Mouse (Mus musculus) thymus, adult 18-20 months (tissue): Measurements from ENCODE around the gene Nadsyn1.

ENCODE experiments used
- DNase-seq, 2 experiments: peaks; one replicate each; pipeline ENCODE4 v3.0.0; 2022; ENCODE audit warnings: mixed read lengths in 2 of 2

Gene Nadsyn1

GRCm38 (mm10) chr7:143822375-143823265, at the start of gene Nadsyn1, which contains the start of gene Dhcr7:
Gene Nadsyn1 (minus strand): TSS chr7:143822849.
Gene Dhcr7 (plus strand): TSS chr7:143823145.
- DNase-seq = peak; percentile 99

GRCm38 (mm10) chr7:143868874-143869273, 46.2 kb upstream of the Nadsyn1 start:
- no peak for DNase-seq

DNA sequence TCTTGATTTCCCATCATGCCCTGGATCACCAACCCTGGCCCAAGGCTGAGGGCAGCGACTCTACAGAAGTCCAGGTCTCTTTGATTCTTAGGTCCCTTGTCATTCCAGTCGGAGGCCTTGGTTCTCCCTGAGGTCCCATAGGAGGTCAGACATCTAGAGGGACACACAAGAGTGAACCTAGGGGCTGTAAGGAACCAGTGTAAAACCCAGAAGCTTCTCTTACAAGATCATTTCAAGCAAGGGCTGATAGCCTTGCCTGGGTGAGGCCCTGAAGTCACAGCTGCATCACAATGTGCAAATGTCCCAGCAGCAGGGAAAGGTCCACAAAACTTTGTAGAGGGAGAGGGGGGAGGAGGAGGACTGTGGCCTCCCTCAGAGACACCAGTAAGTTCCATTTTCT, 43.9 kb upstream of the Nadsyn1 start, which contains the start of gene Gm498:
Gm498 (plus strand) TSS at position 301 of the 400 bp plus-strand sequence.
- no peak for DNase-seq

DNA sequence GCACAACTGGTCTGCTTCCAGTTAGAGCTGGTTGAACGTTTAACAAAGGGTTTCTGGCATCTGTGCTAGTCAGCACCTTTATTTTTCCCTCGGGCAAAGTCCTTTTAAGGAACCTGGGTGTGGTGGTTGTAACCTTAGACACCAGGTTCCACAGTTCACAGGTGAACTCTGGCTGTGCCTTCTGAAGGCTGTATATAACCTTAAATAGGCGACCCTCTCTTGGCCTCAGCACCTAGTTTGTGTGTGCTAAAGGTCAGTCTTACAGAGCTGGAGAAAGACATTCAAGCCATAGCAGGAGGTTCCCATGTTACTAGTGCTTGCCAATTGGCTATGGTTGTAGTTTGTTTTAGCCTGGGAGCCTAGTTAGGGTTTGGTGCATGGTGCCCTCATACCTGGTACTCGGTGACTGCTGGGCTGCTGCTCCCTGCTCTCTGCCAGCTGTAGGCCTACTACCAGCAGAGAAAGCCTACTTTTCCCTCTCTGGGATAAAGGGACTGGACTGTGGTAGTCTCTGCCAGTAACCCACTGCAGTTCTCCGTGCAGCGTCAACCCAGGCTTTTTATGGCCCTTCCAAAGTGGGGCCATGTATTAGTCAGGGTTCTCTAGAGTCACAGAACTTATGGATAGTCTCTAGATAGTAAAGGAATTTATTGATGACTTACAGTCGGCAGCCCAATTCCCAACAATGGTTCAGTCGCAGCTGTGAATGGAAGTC, 26.3 kb upstream of the Nadsyn1 start:
- DNase-seq = no peak

DNA sequence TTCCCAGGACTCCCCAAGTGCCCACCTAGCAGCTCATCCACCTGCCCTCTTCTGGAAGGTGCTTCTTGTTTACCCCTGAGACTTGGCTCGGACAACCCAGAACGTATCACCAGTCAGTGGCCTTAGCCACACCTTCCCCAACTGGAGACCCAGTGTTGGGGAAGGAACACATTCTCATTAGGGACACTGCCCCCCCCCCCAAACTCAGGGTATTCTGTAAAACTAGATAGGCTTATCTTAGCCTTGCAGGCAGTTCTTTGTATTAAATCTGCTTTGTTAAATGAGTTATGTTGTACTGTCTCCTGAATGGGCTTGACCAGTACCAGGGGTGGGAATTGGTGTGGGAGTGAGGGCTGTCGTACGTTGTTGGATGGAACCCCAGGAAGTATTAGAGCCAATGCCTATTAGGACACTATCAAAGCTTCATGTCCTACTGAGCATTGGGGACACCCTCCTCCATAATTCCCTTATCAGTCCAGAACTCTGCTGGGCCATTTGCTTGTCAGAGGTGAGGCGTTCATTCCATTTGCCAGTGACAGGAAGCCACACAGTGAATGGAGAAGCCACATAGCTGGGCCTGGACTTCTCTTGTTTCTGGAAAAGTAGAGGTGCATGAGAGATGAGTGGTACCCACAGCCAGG, 25.6 kb upstream of the Nadsyn1 start:
- DNase-seq = no peak

DNA sequence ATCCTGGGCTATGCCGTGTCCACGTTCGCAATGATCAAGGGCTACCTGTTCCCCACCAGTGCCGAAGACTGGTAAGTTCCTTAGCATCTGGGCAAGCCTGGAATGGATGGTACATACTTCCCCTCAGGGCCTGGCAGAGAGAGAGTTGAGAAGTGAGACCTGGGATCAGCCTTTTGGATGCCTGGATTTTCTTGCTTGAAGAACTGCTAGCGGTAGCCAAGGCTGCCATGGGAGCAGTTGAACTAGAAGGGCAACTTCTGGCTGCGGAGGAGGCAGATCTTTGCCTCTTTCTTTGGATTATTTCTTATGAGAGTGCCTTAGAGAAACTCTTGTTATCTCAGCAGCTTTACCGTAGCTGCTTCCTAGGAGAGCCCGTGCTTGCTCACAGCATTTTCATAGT, 18.7 kb upstream of the Nadsyn1 start:
- DNase-seq = no peak

DNA sequence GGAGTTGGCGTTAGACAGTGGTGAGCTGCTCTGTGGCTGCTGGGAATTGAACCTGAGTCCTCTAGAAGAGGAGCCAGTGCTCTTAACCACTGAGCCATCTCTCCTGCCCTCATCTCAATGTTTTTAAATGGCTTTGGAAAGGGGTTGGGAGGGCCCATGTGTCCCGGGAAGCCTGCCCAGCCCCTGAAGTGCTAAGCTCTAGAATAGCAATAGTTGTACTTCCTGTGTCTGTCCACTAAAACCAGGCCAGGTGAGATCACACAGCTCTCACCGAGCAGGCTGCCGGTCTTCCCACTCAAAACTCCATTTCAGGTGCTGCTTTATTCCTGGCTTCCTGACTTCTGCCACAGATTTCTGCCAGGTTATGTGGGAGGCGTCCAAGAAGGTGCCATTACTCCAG, 17.5 kb upstream of the Nadsyn1 start:
- DNase-seq = no peak

DNA sequence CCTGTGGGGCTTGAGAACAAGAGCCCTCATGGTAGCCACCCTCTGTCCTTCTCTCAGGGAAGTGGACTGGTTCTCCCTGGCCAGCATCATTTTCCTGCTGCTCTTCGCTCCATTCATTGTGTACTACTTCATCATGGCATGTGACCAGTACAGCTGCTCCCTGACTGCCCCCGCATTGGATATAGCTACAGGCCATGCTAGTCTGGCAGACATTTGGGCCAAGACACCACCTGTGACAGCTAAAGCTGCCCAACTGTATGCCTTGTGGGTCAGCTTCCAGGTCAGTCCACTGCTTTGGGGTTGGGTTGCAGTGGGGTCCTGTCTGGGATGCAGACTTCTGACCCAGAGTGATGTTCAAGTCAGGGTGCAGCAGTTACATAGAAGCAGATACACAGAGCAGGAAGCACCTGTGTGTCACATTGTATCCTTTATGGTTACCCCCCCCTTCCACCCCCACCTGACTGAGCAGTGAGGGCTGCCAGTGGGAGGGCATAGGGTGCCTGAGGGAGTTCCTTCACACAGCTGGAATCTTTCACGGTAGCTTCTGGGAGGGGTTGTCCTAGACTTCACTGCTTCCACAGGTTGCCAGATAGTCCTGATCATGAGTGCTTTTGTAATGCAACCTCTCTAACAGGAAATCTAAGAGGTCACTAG, 15.2 kb upstream of the Nadsyn1 start:
- peak; percentile 35 to 61 for DNase-seq

DNA sequence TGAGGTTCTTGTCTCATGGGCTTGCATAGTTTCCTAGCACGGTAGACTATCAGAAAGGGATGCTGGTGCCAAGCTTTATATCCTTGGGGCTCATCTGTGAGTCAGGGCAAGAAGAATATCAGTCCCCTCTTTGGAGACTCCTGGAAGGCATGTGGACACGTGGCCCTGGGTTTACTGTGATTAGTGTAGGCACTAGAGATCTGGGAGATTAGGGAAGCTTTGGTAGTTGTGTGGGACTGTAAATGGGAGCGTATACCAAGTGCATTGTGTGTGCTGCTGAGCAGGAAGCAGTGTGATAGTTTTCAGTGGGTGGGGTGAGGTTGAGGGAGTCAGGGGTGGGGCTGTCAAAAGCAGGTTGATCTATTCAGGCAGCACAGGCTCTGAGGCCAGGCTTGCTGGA, 12.3 kb upstream of the Nadsyn1 start:
- DNase-seq = no peak

- no peak for DNase-seq
Measured at GRCm38 (mm10) chr7:143834316-143834715, 11.7 kb upstream of the Nadsyn1 start.

- no peak for DNase-seq
Measured at GRCm38 (mm10) chr7:143833581-143834190, 11.0 kb upstream of the Nadsyn1 start.

- no peak for DNase-seq
Measured at GRCm38 (mm10) chr7:143832611-143833010, 10.0 kb upstream of the Nadsyn1 start.

DNA sequence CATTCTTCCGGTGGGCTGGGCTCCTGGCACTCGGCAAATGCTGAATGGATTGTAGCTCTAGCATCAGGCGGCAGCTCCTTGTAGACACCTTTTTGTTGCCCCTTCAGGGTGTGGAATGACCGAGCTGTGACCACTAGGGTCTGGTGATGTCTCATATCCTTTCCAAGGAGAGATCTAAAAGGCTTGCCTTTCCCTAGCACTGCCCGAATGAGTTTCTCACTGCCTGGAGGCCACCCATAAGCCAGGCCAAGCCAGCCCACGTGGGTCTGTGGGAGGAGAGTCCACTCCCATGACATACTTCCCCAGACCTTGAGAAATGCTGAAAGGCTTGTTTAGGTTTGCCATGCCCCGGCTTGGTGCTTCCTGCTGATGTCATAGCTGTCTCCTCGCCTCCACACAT, 9.5 kb upstream of the Nadsyn1 start:
- DNase-seq = no peak

DNA sequence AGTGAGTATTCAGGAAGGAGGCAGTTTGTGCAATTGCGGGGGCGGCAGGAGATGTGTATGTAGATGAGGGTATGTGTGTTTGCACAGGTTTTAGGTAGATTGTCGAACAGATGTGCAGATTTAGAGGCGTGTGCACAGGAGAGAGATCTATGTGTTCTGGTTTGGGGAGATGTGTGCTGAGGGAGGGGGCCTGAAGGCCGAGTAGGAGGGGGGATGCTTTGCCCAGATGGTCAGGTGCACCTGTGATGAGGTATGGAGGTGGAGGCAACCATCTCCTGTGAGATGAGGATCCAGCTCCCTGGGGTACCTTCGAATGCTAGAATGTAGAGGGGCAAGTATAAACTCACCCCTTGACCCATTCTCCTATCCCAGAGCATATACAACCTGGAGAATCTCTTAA, 7.8 kb upstream of the Nadsyn1 start:
- DNase-seq = no peak

DNA sequence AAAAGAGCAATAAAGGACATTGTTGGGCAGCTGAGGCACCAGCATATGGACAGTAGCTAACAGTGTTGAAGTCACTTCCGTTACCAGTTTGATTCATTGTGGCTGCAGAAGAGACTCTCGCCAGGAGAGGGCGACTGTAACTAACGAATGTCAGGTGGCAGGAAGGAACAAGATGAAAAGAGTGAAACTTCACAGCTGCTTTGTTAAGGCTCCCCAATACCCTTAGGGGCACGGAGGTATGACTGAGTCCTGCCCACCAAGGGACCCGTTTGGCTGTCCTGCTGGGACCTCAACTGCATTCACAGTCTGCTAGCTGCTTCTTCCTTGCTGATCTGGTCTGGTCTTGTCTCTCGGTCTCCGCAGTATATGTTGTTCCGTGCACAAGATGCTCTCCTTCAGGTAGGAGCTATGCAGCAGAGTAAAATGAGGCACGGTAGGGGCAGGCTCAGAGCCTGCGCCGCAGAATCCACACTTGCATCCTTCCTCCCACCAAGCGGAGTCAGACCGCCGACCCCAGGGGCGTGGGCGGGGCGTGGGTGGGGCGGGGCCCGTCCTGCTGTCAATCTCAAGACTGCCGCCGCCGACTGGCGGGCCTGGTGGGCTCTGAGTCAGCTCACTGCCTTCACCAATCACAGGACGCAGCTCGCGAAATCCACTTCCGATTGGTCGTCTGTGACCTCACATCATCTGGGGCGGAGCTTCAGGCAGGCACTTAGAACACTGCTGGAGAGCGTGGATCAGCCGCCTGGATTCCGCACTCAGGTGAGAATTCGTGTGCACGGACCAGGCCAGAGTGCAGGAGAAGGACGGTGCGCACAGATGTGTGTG, 7.1 kb upstream of the Nadsyn1 start:
- DNase-seq = peak; percentile 95 to 96

DNA sequence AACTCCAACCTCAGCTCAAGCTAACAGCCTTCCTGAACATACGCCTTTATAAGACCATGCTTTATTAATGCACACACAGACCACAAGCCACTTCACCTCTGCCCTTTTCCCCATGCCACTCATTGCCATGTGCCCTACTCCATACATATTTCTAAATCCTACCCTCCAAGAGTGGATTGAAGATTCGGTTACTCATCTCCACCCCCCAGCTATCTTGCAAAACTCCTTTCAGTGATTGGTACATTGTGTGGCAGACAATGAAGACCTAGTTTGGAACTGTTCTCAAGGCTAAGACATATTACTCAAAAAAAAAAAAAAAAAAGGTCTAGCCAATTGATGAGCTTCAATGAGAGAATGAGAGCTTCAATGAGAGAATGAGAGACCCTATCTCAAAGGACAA, 4.3 kb upstream of the Nadsyn1 start:
- DNase-seq = no peak

DNA sequence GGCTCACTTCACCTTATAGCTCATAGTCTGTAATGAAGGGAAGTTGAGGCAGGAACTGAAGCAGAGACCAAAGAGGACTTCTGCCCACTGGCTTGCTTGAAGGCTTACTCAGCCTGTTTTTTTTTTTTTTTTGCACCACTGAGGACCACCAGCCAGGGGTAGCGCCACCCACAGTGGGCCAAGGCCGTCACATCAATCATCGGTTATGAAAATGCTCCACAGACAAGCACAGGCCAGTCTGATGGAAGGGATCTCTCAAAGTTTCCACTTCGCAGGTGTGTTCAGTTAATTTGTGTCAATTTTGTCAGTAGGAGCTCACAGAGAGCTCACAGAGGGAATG, 587 bp upstream of the Nadsyn1 start:
- no peak for DNase-seq

DNA sequence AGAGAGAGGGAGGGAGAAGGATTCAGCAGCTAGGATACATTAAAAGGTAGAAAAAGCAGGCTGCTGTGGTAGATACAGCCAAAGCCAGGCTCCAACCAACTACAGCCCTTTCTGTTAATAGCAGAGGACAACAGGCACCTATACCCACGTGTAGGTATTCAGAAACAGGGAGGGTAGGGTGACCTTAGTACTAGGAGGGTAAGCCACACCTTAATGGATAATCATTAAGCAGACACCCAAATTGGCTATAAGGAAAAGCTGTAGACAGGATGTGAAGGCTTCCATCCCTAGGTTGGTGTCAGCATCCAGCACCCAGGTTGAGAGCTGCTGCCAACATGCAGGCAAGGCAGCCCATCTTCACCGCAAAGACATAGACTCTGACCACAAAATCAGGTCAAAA, 1.4 kb downstream of the Nadsyn1 start:
- DNase-seq = no peak

GRCm38 (mm10) chr7:143819201-143819600, 3.4 kb downstream of the Nadsyn1 start:
- no peak for DNase-seq

- peak in 1 of 2 experiments; percentile 19 for DNase-seq
Measured at GRCm38 (mm10) chr7:143808909-143809308, 13.7 kb downstream of the Nadsyn1 start.

DNA sequence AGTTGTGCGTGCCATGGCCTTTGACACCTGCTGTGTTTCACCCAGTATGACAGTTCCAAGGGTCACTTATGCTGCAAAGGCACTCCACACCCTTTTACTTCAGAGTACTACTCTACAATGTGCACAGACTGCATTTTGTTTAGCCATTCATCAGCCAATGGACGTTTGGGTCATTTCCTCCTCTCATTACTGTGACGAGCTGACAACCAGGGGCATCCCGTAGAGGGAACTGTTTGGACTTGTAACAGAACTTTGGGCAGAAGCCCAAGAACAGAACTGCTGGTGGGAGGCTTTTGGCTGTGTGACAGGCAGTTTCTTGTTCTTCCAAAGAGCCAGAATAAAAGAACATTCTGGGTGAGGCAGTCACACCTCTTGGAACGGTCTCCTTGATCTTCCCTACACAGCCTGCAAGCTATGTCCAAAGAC, 17.4 kb downstream of the Nadsyn1 start:
- no peak for DNase-seq
